In genomic region chr1:107014530-107014929, GRCm38 (mm10) we compare ENCODE assay signal across 11 mouse cellular contexts. TPM values are rescaled to one million over a fixed set of nuclear protein-coding genes. Genes with fewer than 3 reads are reported as not detected.
DNase-seq lines count a peak whose midpoint lies in the region; ATAC-seq and TF ChIP-seq lines count a peak whose summit lies in the region.
"Had no signal": no experiment of that assay in that cellular context is flagged by ENCODE, and none has a peak within 500 bp of the region (broad histone marks: within the 10 kb centered on the region; RNA-seq: fewer than 3 reads in every experiment).

No protein-coding gene starts in this region.

- no peaks in the 10 kb centered on the region for H3K4me1 ChIP-seq in heart, embryonic 10.5 days
- H3K4me1 ChIP-seq in cortical plate, adult 2 months (ENCODE audit: control insufficient read depth, insufficient read depth, low read length): no peaks in the 10 kb centered on the region

- TF ChIP-seq CTCF in cortical plate, adult 2 months (IDR thresholded peaks at IDR 0.05; ENCODE audit: extremely low read depth, insufficient read depth, low read length): peak; percentile 59

- H3K27ac ChIP-seq in heart, embryonic 10.5 days: no peak overlapping the region
- no peak overlapping the region for H3K27ac ChIP-seq in cortical plate, adult 2 months (ENCODE audit: insufficient read depth, low read length)

- TF ChIP-seq POLR2A in cortical plate, adult 2 months (IDR thresholded peaks at IDR 0.05; ENCODE audit: extremely low read depth, insufficient read depth, low read length): no peak

- DNase-seq in heart, embryonic 10.5 days (ENCODE audit: low spot score): peak; percentile 71
- DNase-seq in heart, adult 9 months (ENCODE audit: low spot score in 2 of 2): no peak
- DNase-seq in right cerebral cortex, adult 2 months (ENCODE audit: low spot score in 2 of 2): peak; percentile 44 to 56
- DNase-seq in right cerebral cortex, postnatal 25 days: no peak
- DNase-seq in layer of hippocampus, postnatal 14 days (ENCODE audit: low spot score in 2 of 2): peak; percentile 16 to 31
- peak; percentile 3 for DNase-seq in retina, adult 2 months (ENCODE audit: low read depth, low spot score)

- H3K27me3 ChIP-seq in heart, embryonic 10.5 days (ENCODE audit: insufficient read depth, poor library complexity, severe bottlenecking): no peaks in the 10 kb centered on the region

- ATAC-seq in erythroblast, adult 5-6 weeks (replicated peaks; ENCODE audit: low FRiP score, poor library complexity, severe bottlenecking): no peak

- no peak overlapping the region for H3K4me3 ChIP-seq in heart, embryonic 10.5 days
- no peak overlapping the region for H3K4me3 ChIP-seq in cortical plate, adult 2 months (ENCODE audit: insufficient read depth, low read length)

- WGBS in heart, embryonic 10.5 days: 42% methylated on average over 2 of the region's 2 CpGs

- no peaks in the 10 kb centered on the region for H3K36me3 ChIP-seq in heart, embryonic 10.5 days

- no peaks in the 10 kb centered on the region for H3K9me3 ChIP-seq in heart, embryonic 10.5 days

RNA-seq across cellular contexts. Expression of gene Serpinb13, which starts 33.7 kb away (rescaled TPM):
- polyA plus RNA-seq in heart, embryonic 10.5 days (2016; fragmentation: Nextera tagmentation; extraction: Ambion mirVana): not detected in 2 replicates
- polyA plus RNA-seq in cortical plate, adult 2 months (2012; rRNA removed): not detected in 2 replicates
- total RNA-seq in layer of hippocampus, postnatal 14 days (2021): not detected
- not detected in 2 replicates for total RNA-seq in erythroblast, adult 5-6 weeks (2015; ENCODE audit: low replicate concordance)
- total RNA-seq in erythroblast, adult 5-6 weeks (2017; ENCODE audit: low replicate concordance): not detected in 2 replicates
- total RNA-seq: layer of hippocampus, adult 8-10 months had no signal
- polyA plus RNA-seq: cerebellum, adult 2 months; small intestine, adult 2 months had no signal

RNA-seq across cellular contexts. Expression of gene Serpinb3a, which starts 37.6 kb away (rescaled TPM):
- not detected in 2 replicates for polyA plus RNA-seq in heart, embryonic 10.5 days (2016; fragmentation: Nextera tagmentation; extraction: Ambion mirVana)
- polyA plus RNA-seq in cortical plate, adult 2 months (2012; rRNA removed): not detected in 2 replicates
- total RNA-seq in layer of hippocampus, postnatal 14 days (2021): not detected
- total RNA-seq in erythroblast, adult 5-6 weeks (2015; ENCODE audit: low replicate concordance): not detected in 2 replicates
- not detected in 2 replicates for total RNA-seq in erythroblast, adult 5-6 weeks (2017; ENCODE audit: low replicate concordance)
- total RNA-seq: layer of hippocampus, adult 8-10 months had no signal
- polyA plus RNA-seq: cerebellum, adult 2 months; small intestine, adult 2 months had no signal

Comparison
In these comparisons a context has a peak if more than half of its experiments do, and no peak if none do; other contexts are left out.
1. DNase-seq: peak in heart, embryonic 10.5 days (single experiment), right cerebral cortex, adult 2 months (2 of 2), layer of hippocampus, postnatal 14 days (2 of 2) and retina, adult 2 months (single experiment); none in heart, adult 9 months (0 of 2) and right cerebral cortex, postnatal 25 days (single experiment).